Mouse (Mus musculus): ENCODE data around the gene Olfr527.

Gene Olfr527

GRCm38 (mm10) chr7:140333717-140334116 lies at the start of gene Olfr527:
Gene Olfr527 (plus strand): TSS chr7:140334017.
- no peak for DNase-seq (ENCODE audit: low spot score in 2 of 2)

- DNase-seq (ENCODE audit: low spot score in 2 of 2), result no peak
Measured at GRCm38 (mm10) chr7:140295746-140296145, 38.1 kb upstream of the Olfr527 start.

- peak in 1 of 2 experiments; percentile 58 for DNase-seq (ENCODE audit: low spot score in 2 of 2)
Measured at GRCm38 (mm10) chr7:140296876-140297275, 36.9 kb upstream of the Olfr527 start.

- peak in 1 of 2 experiments; percentile 52 for DNase-seq (ENCODE audit: low spot score in 2 of 2)
Measured at GRCm38 (mm10) chr7:140299416-140299815, 34.4 kb upstream of the Olfr527 start.

- DNase-seq (ENCODE audit: low spot score in 2 of 2), result no peak
Measured at GRCm38 (mm10) chr7:140319861-140320385, 13.9 kb upstream of the Olfr527 start.

DNA sequence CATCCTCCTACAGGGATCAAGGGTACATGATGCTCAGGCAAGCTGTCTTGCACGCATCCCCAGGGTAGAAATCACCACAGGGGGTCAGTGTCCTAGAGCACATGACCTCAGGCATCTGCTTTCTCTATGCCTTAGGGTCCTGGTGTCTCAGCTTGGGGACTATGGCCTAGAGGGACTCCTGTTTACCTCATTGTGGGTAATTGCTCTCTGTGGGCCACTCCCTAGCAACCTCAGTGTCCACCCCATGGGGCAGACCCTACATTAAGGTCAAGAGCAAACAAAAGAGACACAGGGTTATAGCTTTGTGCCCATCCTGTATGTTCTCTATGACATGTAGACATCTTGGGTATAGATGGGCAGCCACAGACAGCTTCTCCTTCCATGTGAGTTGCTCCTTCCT lies 13.3 kb upstream of the Olfr527 start, which contains the start of gene Olfr525:
Gene Olfr525 (plus strand): TSS at position 301 of the 400 bp plus-strand sequence.
- DNase-seq (ENCODE audit: low spot score in 2 of 2), result no peak

DNA sequence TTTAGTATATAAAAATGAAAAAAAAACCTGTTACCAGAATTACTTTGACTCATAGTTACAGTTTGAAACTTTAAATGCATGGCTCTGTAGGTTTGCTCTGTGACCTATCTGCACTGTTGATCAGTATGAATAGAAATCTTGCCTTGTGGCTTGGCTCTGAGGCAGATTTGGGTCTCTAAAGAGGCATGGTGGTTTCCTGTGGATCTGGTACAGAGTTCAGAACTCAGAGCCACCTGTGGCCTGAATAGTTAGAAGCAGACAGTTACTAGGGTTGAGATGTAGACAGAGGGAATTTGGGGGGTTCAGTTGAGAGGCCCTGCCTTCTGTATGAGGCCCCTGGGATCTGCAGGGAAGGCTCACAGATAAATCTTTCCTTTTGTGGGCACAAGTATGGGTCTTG lies 12.7 kb upstream of the Olfr527 start:
- DNase-seq (ENCODE audit: low spot score in 2 of 2), result no peak

DNA sequence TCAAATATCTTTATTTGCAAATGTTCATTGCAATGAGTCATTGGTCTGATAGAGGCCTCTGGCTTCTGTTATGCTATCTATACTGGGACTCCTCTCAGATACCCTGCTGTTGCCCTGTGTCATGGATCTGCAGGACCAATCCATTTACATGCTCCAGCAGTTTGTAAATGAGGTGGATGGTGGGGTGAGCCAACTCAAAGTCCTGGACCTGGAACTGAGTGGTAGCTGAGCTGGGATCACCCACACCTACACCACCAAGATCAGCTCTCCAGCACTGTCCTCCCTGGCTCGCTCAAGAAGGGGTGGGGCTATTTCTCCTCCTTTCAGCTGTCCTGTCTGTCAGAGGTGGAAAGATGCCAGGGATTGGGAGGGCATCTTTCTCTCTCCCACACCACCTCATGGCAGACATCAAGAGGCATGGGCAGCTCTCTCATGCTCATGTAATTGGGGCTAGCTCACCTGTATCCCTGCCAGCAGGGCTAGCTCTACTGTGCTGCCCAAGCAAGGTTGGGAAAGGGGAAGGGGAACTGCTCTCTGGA lies 4.0 kb upstream of the Olfr527 start:
- no peak for DNase-seq (ENCODE audit: low spot score in 2 of 2)

GRCm38 (mm10) chr7:140361571-140361970 lies 27.8 kb downstream of the Olfr527 start, which contains the start of gene Olfr60:
Gene Olfr60 (minus strand): TSS chr7:140361671.
- DNase-seq (ENCODE audit: low spot score in 2 of 2), result no peak

DNA sequence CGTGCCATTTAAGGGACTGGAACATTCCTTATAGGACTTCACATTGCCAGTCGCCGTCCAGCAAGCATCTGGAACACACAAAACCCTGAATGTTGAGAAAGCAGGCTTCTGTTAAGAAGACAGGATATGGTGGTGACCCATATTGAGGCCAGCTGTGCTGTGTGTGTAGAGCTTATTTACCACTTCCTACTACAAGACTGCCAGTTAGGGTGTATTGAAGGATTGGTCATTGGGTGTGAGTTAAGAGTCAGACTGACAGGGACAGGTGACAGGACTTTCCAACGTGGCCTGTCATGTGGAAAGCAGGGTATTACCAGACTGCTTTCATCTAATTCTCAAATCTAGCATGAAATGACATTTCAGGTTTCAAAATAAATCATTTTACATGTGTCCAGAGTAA lies 40.5 kb downstream of the Olfr527 start:
- DNase-seq (ENCODE audit: low spot score in 2 of 2), result no peak

GRCm38 (mm10) chr7:140376231-140376630 lies 42.4 kb downstream of the Olfr527 start, which contains the start of gene Olfr530:
Gene Olfr530 (minus strand): TSS chr7:140376331.
- no peak for DNase-seq (ENCODE audit: low spot score in 2 of 2)

GRCm38 (mm10) chr7:140376911-140377310 lies 43.1 kb downstream of the Olfr527 start:
- DNase-seq (ENCODE audit: low spot score in 2 of 2), result no peak

Data from urinary bladder, postnatal 4 days (tissue).